Mouse (Mus musculus): ENCODE results near the gene Foxb1. TPM values are rescaled to one million over a fixed set of nuclear protein-coding genes. Genes with fewer than 3 reads are reported as not detected.

Foxb1 gene
- polyA plus RNA-seq, 1 experiment from 2014 or later = 6.1 TPM

- ATAC-seq (ENCODE audit: low FRiP score) = no peak
- Histone ChIP-seq H3K4me1 (ENCODE audit: control insufficient read depth, insufficient read depth, low read length) (peaks cover 65% of the 10 kb centered on the region), H3K4me3 (ENCODE audit: low read depth, low read length) (peak overlapping the region; percentile 56), H3K4me2 (peak overlapping the region; percentile 88), H3K9ac (ENCODE audit: low read length) (peak overlapping the region; percentile 78), H3K36me3 (ENCODE audit: control insufficient read depth, insufficient read depth, low read length) (no peaks in the 10 kb centered on the region), H3K9me3 (ENCODE audit: control insufficient read depth, low read length) (no peaks in the 10 kb centered on the region), H3K27ac (ENCODE audit: low read depth, low read length) (no peak overlapping the region; the same call in 1 of the 2 replicates), H3K27me3 (ENCODE audit: control insufficient read depth, insufficient read depth, low read length) (peaks cover 17% of the 10 kb centered on the region)
- WGBS = under 1% methylated on average over 41 of the region's 42 CpGs
- peak; percentile 96 for DNase-seq (ENCODE audit: low spot score, missing footprints)
Measured at GRCm38 (mm10) chr9:69758946-69759615, 1.7 kb downstream of the Foxb1 start.

- ATAC-seq (ENCODE audit: low FRiP score) = no peak
- H3K4me2 ChIP-seq = peak overlapping the region; percentile 88
- WGBS = under 1% methylated on average over 17 of the region's 17 CpGs
- peak overlapping the region; percentile 78 for H3K9ac ChIP-seq (ENCODE audit: low read length)
- peaks cover 62% of the 10 kb centered on the region for H3K4me1 ChIP-seq (ENCODE audit: control insufficient read depth, insufficient read depth, low read length)
- no peaks in the 10 kb centered on the region for H3K9me3 ChIP-seq (ENCODE audit: control insufficient read depth, low read length)
- H3K4me3 ChIP-seq (ENCODE audit: low read depth, low read length) = peak overlapping the region; percentile 56
- H3K27ac ChIP-seq (ENCODE audit: low read depth, low read length) = no peak overlapping the region
- DNase-seq (ENCODE audit: low spot score, missing footprints) = peak; percentile 97
- H3K27me3 ChIP-seq (ENCODE audit: control insufficient read depth, insufficient read depth, low read length) = peaks cover 17% of the 10 kb centered on the region
- no peaks in the 10 kb centered on the region for H3K36me3 ChIP-seq (ENCODE audit: control insufficient read depth, insufficient read depth, low read length)
Measured at GRCm38 (mm10) chr9:69758506-69758905, 2.2 kb downstream of the Foxb1 start.

- Histone ChIP-seq H3K4me1 (ENCODE audit: control insufficient read depth, insufficient read depth, low read length) (peaks cover 55% of the 10 kb centered on the region), H3K27me3 (ENCODE audit: control insufficient read depth, insufficient read depth, low read length) (peaks cover 12% of the 10 kb centered on the region), H3K4me3 (ENCODE audit: low read depth, low read length) (peak overlapping the region; percentile 3; the same call in 1 of the 2 replicates), H3K27ac (ENCODE audit: low read depth, low read length) (no peak overlapping the region), H3K9ac (ENCODE audit: low read length) (no peak overlapping the region), H3K36me3 (ENCODE audit: control insufficient read depth, insufficient read depth, low read length) (no peaks in the 10 kb centered on the region), H3K9me3 (ENCODE audit: control insufficient read depth, low read length) (no peaks in the 10 kb centered on the region), H3K4me2 (peak overlapping the region; percentile 88)
- 8% methylated on average over 4 of the region's 4 CpGs for WGBS
- DNase-seq (ENCODE audit: low spot score, missing footprints) (peak; percentile 89), ATAC-seq (ENCODE audit: low FRiP score) (no peak)
Measured at GRCm38 (mm10) chr9:69757254-69757653, 3.5 kb downstream of the Foxb1 start.

GRCm38 (mm10) chr9:69756456-69756855, 4.3 kb downstream of the Foxb1 start:
- no peak overlapping the region for H3K27ac ChIP-seq (ENCODE audit: low read depth, low read length)
- H3K4me1 ChIP-seq (ENCODE audit: control insufficient read depth, insufficient read depth, low read length) = peaks cover 49% of the 10 kb centered on the region
- ATAC-seq (ENCODE audit: low FRiP score) (no peak), DNase-seq (ENCODE audit: low spot score, missing footprints) (peak; percentile 85)
- WGBS = 7% methylated on average over 3 of the region's 3 CpGs
- peak overlapping the region; percentile 27 for H3K4me2 ChIP-seq
- no peak overlapping the region for H3K9ac ChIP-seq (ENCODE audit: low read length)
- H3K4me3 ChIP-seq (ENCODE audit: low read depth, low read length) = no peak overlapping the region
- no peaks in the 10 kb centered on the region for H3K9me3 ChIP-seq (ENCODE audit: control insufficient read depth, low read length)
- H3K36me3 ChIP-seq (ENCODE audit: control insufficient read depth, insufficient read depth, low read length) = no peaks in the 10 kb centered on the region
- H3K27me3 ChIP-seq (ENCODE audit: control insufficient read depth, insufficient read depth, low read length) = peaks cover 12% of the 10 kb centered on the region

- DNase-seq (ENCODE audit: low spot score, missing footprints) (peak; percentile 90), ATAC-seq (ENCODE audit: low FRiP score) (no peak)
- 23% methylated on average over 7 of the region's 7 CpGs for WGBS
- Histone ChIP-seq H3K9ac (ENCODE audit: low read length) (no peak overlapping the region), H3K27ac (ENCODE audit: low read depth, low read length) (no peak overlapping the region), H3K4me3 (ENCODE audit: low read depth, low read length) (no peak overlapping the region), H3K4me2 (peak overlapping the region; percentile 27; the same call in 1 of the 2 replicates), H3K4me1 (ENCODE audit: control insufficient read depth, insufficient read depth, low read length) (peaks cover 44% of the 10 kb centered on the region), H3K27me3 (ENCODE audit: control insufficient read depth, insufficient read depth, low read length) (peaks cover 10% of the 10 kb centered on the region), H3K9me3 (ENCODE audit: control insufficient read depth, low read length) (no peaks in the 10 kb centered on the region), H3K36me3 (ENCODE audit: control insufficient read depth, insufficient read depth, low read length) (no peaks in the 10 kb centered on the region)
Measured at GRCm38 (mm10) chr9:69756041-69756440, 4.7 kb downstream of the Foxb1 start.

GRCm38 (mm10) chr9:69755157-69755556, 5.6 kb downstream of the Foxb1 start:
- Histone ChIP-seq H3K4me3 (ENCODE audit: low read depth, low read length) (no peak overlapping the region), H3K4me1 (ENCODE audit: control insufficient read depth, insufficient read depth, low read length) (peaks cover 42% of the 10 kb centered on the region), H3K9me3 (ENCODE audit: control insufficient read depth, low read length) (no peaks in the 10 kb centered on the region), H3K9ac (ENCODE audit: low read length) (no peak overlapping the region), H3K4me2 (peak overlapping the region; percentile 26), H3K36me3 (ENCODE audit: control insufficient read depth, insufficient read depth, low read length) (no peaks in the 10 kb centered on the region), H3K27me3 (ENCODE audit: control insufficient read depth, insufficient read depth, low read length) (peaks cover 3% of the 10 kb centered on the region), H3K27ac (ENCODE audit: low read depth, low read length) (peak overlapping the region; percentile 1; the same call in 1 of the 2 replicates)
- DNase-seq (ENCODE audit: low spot score, missing footprints) (peak; percentile 91), ATAC-seq (ENCODE audit: low FRiP score) (no peak)
- 9% methylated on average over 5 of the region's 5 CpGs for WGBS

- peak overlapping the region; percentile 6; the same call in 1 of the 2 replicates for H3K27ac ChIP-seq (ENCODE audit: low read depth, low read length)
- H3K4me1 ChIP-seq (ENCODE audit: control insufficient read depth, insufficient read depth, low read length) = peaks cover 42% of the 10 kb centered on the region
- peak overlapping the region; percentile 26 for H3K4me2 ChIP-seq
Measured at GRCm38 (mm10) chr9:69754712-69755111, 6.0 kb downstream of the Foxb1 start.

GRCm38 (mm10) chr9:69754291-69754690, 6.4 kb downstream of the Foxb1 start:
- H3K36me3 ChIP-seq (ENCODE audit: control insufficient read depth, insufficient read depth, low read length) = no peaks in the 10 kb centered on the region
- peaks cover 39% of the 10 kb centered on the region for H3K4me1 ChIP-seq (ENCODE audit: control insufficient read depth, insufficient read depth, low read length)
- H3K4me2 ChIP-seq = peak overlapping the region; percentile 26
- H3K9ac ChIP-seq (ENCODE audit: low read length) = no peak overlapping the region
- no peak overlapping the region for H3K4me3 ChIP-seq (ENCODE audit: low read depth, low read length)
- H3K9me3 ChIP-seq (ENCODE audit: control insufficient read depth, low read length) = no peaks in the 10 kb centered on the region
- H3K27me3 ChIP-seq (ENCODE audit: control insufficient read depth, insufficient read depth, low read length) = no peaks in the 10 kb centered on the region; the same call in none of the 2 replicates
- 1% methylated on average over 7 of the region's 7 CpGs for WGBS
- ATAC-seq (ENCODE audit: low FRiP score) (peak; percentile 69), DNase-seq (ENCODE audit: low spot score, missing footprints) (peak; percentile 93)
- H3K27ac ChIP-seq (ENCODE audit: low read depth, low read length) = peak overlapping the region; percentile 6; the same call in 1 of the 2 replicates

More at GRCm38 (mm10) chr9:69754712-69755111, 6.0 kb downstream of the Foxb1 start:
- no peak overlapping the region for H3K9ac ChIP-seq (ENCODE audit: low read length)
- ATAC-seq (ENCODE audit: low FRiP score) = peak; percentile 41
- 1% methylated on average over 5 of the region's 5 CpGs for whole genome bisulfite sequencing
- H3K4me3 ChIP-seq (ENCODE audit: low read depth, low read length) = no peak overlapping the region
- H3K36me3 ChIP-seq (ENCODE audit: control insufficient read depth, insufficient read depth, low read length) = no peaks in the 10 kb centered on the region
- H3K9me3 ChIP-seq (ENCODE audit: control insufficient read depth, low read length) = no peaks in the 10 kb centered on the region
- no peaks in the 10 kb centered on the region; the same call in none of the 2 replicates for H3K27me3 ChIP-seq (ENCODE audit: control insufficient read depth, insufficient read depth, low read length)
- peak; percentile 87 for DNase-seq (ENCODE audit: low spot score, missing footprints)

GRCm38 (mm10) chr9:69747971-69748370, 12.8 kb downstream of the Foxb1 start:
- DNase-seq (ENCODE audit: low spot score, missing footprints) (no peak), ATAC-seq (ENCODE audit: low FRiP score) (no peak)
- H3K4me3 ChIP-seq (ENCODE audit: low read depth, low read length) = no peak overlapping the region
- H3K4me2 ChIP-seq = no peak overlapping the region
- 93% methylated on average over 1 of the region's 1 CpGs for WGBS
- no peak overlapping the region for H3K9ac ChIP-seq (ENCODE audit: low read length)
- H3K27me3 ChIP-seq (ENCODE audit: control insufficient read depth, insufficient read depth, low read length) = no peaks in the 10 kb centered on the region
- H3K9me3 ChIP-seq (ENCODE audit: control insufficient read depth, low read length) = no peaks in the 10 kb centered on the region
- H3K36me3 ChIP-seq (ENCODE audit: control insufficient read depth, insufficient read depth, low read length) = no peaks in the 10 kb centered on the region
- peaks cover 4% of the 10 kb centered on the region for H3K4me1 ChIP-seq (ENCODE audit: control insufficient read depth, insufficient read depth, low read length)
- no peak overlapping the region for H3K27ac ChIP-seq (ENCODE audit: low read depth, low read length)
